Comparison of ENCODE assay signal across 8 mouse cellular contexts in the genomic region with DNA sequence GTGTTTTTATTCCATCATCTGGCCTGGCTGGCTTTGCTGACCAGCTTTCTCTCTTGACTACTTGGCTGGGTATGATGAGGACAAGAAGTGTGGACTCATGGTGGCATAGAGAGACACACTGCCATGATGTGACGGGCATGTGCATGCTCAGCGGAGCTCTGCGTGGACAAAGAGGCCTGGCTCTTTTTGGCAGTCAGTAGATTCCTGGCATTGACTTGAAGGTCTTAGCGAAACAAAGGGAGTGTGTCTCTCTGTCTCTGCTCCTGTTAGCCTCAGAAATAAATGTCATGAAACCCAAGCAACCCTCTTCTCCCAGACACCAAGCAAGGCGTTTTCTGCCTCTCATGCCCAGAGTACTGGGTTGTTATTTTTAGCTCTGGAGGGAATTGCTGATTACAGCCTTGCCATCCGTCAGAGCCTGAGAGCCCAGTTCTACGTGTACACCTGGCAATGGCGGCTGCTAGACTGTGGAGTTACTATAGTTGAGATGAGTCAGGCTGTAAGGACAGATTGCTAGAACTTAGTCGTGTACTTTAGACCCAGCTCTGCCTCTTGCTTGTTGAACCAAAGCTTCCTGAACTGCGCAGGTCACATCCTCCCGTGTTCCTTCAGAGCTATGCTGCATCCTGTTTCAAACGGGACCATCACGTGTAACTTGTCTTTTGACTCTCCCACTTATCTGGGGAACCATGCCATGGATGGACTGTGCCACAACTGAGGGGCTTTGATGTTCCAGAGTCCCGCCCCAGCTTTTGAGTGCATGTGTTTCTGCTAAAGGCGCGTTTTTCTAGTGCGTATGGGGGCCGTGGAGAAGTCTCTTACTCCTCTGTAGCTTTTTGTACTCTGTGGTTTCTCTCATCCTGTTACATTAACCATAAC.
A peak's percentile ranks its signal among the peaks of the same experiment; 100 is the strongest.
DNase-seq lines count a peak whose midpoint lies in the region; ATAC-seq and TF ChIP-seq lines count a peak whose summit lies in the region.

No protein-coding gene starts in this region.

- no peak for TF ChIP-seq EP300 in lung, postnatal 0 days (IDR thresholded peaks at IDR 0.05)

- 40% methylated on average over 18 of the region's 18 CpGs for WGBS in lung, postnatal 0 days
- WGBS in intestine, embryonic 14.5 days, result 62% methylated on average over 18 of the region's 18 CpGs

- H3K27ac ChIP-seq in lung, postnatal 0 days (ENCODE audit: low read length), result no peak overlapping the region
- H3K27ac ChIP-seq in intestine, embryonic 14.5 days (ENCODE audit: low read depth), result peak overlapping the region; percentile 54; the same call in 1 of the 2 replicates

- H3K4me2 ChIP-seq in lung, postnatal 0 days (replicated peaks; ENCODE audit: low read depth, low read length), result no peak overlapping the region
- no peak overlapping the region for H3K4me2 ChIP-seq in intestine, embryonic 14.5 days (ENCODE audit: low read length)

- no peak for TF ChIP-seq CTCF in lung, postnatal 0 days (IDR thresholded peaks at IDR 0.05)

- no peak overlapping the region for H3K9ac ChIP-seq in lung, postnatal 0 days (replicated peaks; ENCODE audit: low read depth)
- no peak overlapping the region for H3K9ac ChIP-seq in intestine, embryonic 14.5 days (ENCODE audit: low read length)

- H3K9me3 ChIP-seq in lung, postnatal 0 days (ENCODE audit: low read length), result no peaks in the 10 kb centered on the region
- no peaks in the 10 kb centered on the region for H3K9me3 ChIP-seq in intestine, embryonic 14.5 days (ENCODE audit: control insufficient read depth, low read length)

- peak; percentile 59 for DNase-seq in adrenal gland, postnatal 14 days
- DNase-seq in adrenal gland, postnatal 10 days, result no peak
- peak; percentile 48 for DNase-seq in lung, postnatal 0 days (ENCODE audit: low spot score)
- DNase-seq in lung, postnatal 36 days, result no peak
- no peak for DNase-seq in intestine, embryonic 14.5 days (ENCODE audit: low spot score)
- DNase-seq in naive thymus-derived CD4-positive, alpha-beta T cell, adult 2 months (ENCODE audit: low read depth), result peak; percentile 76
- DNase-seq in layer of hippocampus, postnatal 14 days (ENCODE audit: low spot score in 2 of 2), result no peak
- no peak for DNase-seq in layer of hippocampus, adult 18-20 months (ENCODE audit: low spot score in 2 of 2)

- H3K36me3 ChIP-seq in lung, postnatal 0 days (ENCODE audit: insufficient read depth, low read length), result 0 out of 2 replicates have a peak, but pooled peaks cover 6% of the 10 kb centered on the region
- peaks cover 25% of the 10 kb centered on the region for H3K36me3 ChIP-seq in intestine, embryonic 14.5 days (ENCODE audit: control insufficient read depth, insufficient read depth, low read length)

- H3K4me3 ChIP-seq in lung, postnatal 0 days (ENCODE audit: low read depth, low read length), result no peak overlapping the region
- no peak overlapping the region for H3K4me3 ChIP-seq in intestine, embryonic 14.5 days (ENCODE audit: low read depth, low read length)

- peaks cover 33% of the 10 kb centered on the region for H3K4me1 ChIP-seq in lung, postnatal 0 days (ENCODE audit: insufficient read depth, low read depth, low read length)
- H3K4me1 ChIP-seq in intestine, embryonic 14.5 days (replicated peaks; ENCODE audit: control insufficient read depth, insufficient read depth, low read length), result peaks cover 32% of the 10 kb centered on the region

- no peaks in the 10 kb centered on the region for H3K27me3 ChIP-seq in lung, postnatal 0 days (replicated peaks; ENCODE audit: insufficient read depth, low read length)
- H3K27me3 ChIP-seq in intestine, embryonic 14.5 days (replicated peaks; ENCODE audit: control insufficient read depth, insufficient read depth, low read length), result no peaks in the 10 kb centered on the region

- ATAC-seq in lung, postnatal 0 days, result 0 out of 2 replicates have a peak, but pooled peaks have one; percentile 8
- no peak for ATAC-seq in intestine, embryonic 14.5 days (replicated peaks; ENCODE audit: low FRiP score, low TSS enrichment, low read depth)

Comparison
In these comparisons a context has a peak if more than half of its experiments do, and no peak if none do; other contexts are left out.
1. DNase-seq: peak in adrenal gland, postnatal 14 days (single experiment), lung, postnatal 0 days (single experiment) and naive thymus-derived CD4-positive, alpha-beta T cell, adult 2 months (single experiment); none in adrenal gland, postnatal 10 days (single experiment), lung, postnatal 36 days (single experiment), intestine, embryonic 14.5 days (single experiment), layer of hippocampus, postnatal 14 days (0 of 2) and layer of hippocampus, adult 18-20 months (0 of 2).